8 mouse cellular contexts compared by ENCODE assay signal in genomic region chr2:134527419-134528114, GRCm38 (mm10). TPM values are rescaled to one million over a fixed set of nuclear protein-coding genes. Genes with fewer than 3 reads are reported as not detected.
A peak's percentile ranks its signal among the peaks of the same experiment; 100 is the strongest.
DNase-seq lines count a peak whose midpoint lies in the region; ATAC-seq lines count a peak whose summit lies in the region.

No protein-coding gene starts in this region.

- H3K4me2 ChIP-seq in heart, embryonic 16.5 days (ENCODE audit: low read depth, low read length) = peak overlapping the region; percentile 17
- H3K4me2 ChIP-seq in limb, embryonic 13.5 days (replicated peaks) = peak overlapping the region; percentile 46

- peak overlapping the region; percentile 18; the same call in 1 of the 2 replicates for H3K4me3 ChIP-seq in heart, embryonic 16.5 days (ENCODE audit: low read length)
- H3K4me3 ChIP-seq in limb, embryonic 13.5 days = 0 out of 2 replicates have a peak overlapping the region, but pooled peaks have one; percentile 8

- H3K27me3 ChIP-seq in heart, embryonic 16.5 days (ENCODE audit: control insufficient read depth, insufficient read depth, low read length) = no peaks in the 10 kb centered on the region
- H3K27me3 ChIP-seq in limb, embryonic 13.5 days = no peaks in the 10 kb centered on the region

- H3K27ac ChIP-seq in heart, embryonic 16.5 days (ENCODE audit: low read length) = peak overlapping the region; percentile 77
- H3K27ac ChIP-seq in limb, embryonic 13.5 days = peak overlapping the region; percentile 61; the same call in 1 of the 2 replicates

- no peaks in the 10 kb centered on the region for H3K36me3 ChIP-seq in heart, embryonic 16.5 days (ENCODE audit: control insufficient read depth, insufficient read depth)
- H3K36me3 ChIP-seq in limb, embryonic 13.5 days = no peaks in the 10 kb centered on the region

- H3K4me1 ChIP-seq in heart, embryonic 16.5 days (ENCODE audit: control insufficient read depth, insufficient read depth, low read length) = 0 out of 2 replicates have a peak, but pooled peaks cover 2% of the 10 kb centered on the region
- peaks cover 15% of the 10 kb centered on the region for H3K4me1 ChIP-seq in limb, embryonic 13.5 days

- DNase-seq in adrenal gland, adult 2 months = peak; percentile 44
- no peak for DNase-seq in adrenal gland, postnatal 4 days (ENCODE audit: low spot score in 2 of 2)
- peak; percentile 53 for DNase-seq in adrenal gland, postnatal 14 days
- no peak for DNase-seq in ovary, postnatal 14 days (ENCODE audit: low spot score)
- DNase-seq in cerebellum, adult 18-20 months = no peak

- WGBS in heart, embryonic 16.5 days = 44% methylated on average over 11 of the region's 11 CpGs
- 54% methylated on average over 11 of the region's 11 CpGs for WGBS in limb, embryonic 13.5 days

- H3K9me3 ChIP-seq in heart, embryonic 16.5 days (replicated peaks; ENCODE audit: control insufficient read depth, low read length) = no peaks in the 10 kb centered on the region
- no peaks in the 10 kb centered on the region for H3K9me3 ChIP-seq in limb, embryonic 13.5 days

- peak; percentile 82 for ATAC-seq in heart, embryonic 16.5 days (replicated peaks; ENCODE audit: extremely low read depth, insufficient read depth, low FRiP score)
- ATAC-seq in limb, embryonic 13.5 days (ENCODE audit: low FRiP score, low read depth) = peak; percentile 78
- ATAC-seq in inflammation-experienced regulatory T-cells, adult 6 months = no peak

- H3K9ac ChIP-seq in heart, embryonic 16.5 days (ENCODE audit: low read length) = 0 out of 2 replicates have a peak overlapping the region, but pooled peaks have one; percentile 34
- no peak overlapping the region for H3K9ac ChIP-seq in limb, embryonic 13.5 days

RNA-seq across cellular contexts. Expression of gene Hao1, which starts 26.6 kb away (rescaled TPM):
- under 1 TPM; 0.38 to 0.66 TPM for total RNA-seq in adrenal gland, adult 2 months (2021)
- not detected in 2 replicates for polyA plus RNA-seq in adrenal gland, adult 2 months (2012; rRNA removed)
- 10 to 100 TPM in 1 of 2 experiments, under 1 TPM in 1; 0.78 to 14.7 TPM for total RNA-seq in adrenal gland, postnatal 4 days (2021)
- total RNA-seq in adrenal gland, postnatal 14 days (2021) = 1.5 and 22.1 TPM in 2 replicates
- polyA plus RNA-seq in heart, embryonic 16.5 days (2015; fragmentation: Nextera tagmentation; extraction: Ambion mirVana) = not detected in 2 replicates
- 0.11 TPM in 1 of 2 replicates, not detected in the other for polyA plus RNA-seq in limb, embryonic 13.5 days (2015; fragmentation: Nextera tagmentation; extraction: Ambion mirVana)
- polyA plus RNA-seq in inflammation-experienced regulatory T-cells, adult 6 months (2017; shearing (Covaris generic)) = not detected

Comparison
In these comparisons a context has a peak if more than half of its experiments do, and no peak if none do; other contexts are left out.
1. DNase-seq: peak in adrenal gland, adult 2 months (single experiment) and adrenal gland, postnatal 14 days (single experiment); none in adrenal gland, postnatal 4 days (0 of 2), ovary, postnatal 14 days (single experiment) and cerebellum, adult 18-20 months (0 of 2).